Mouse (Mus musculus) gastrocnemius, postnatal 36 days (tissue): ENCODE results near the gene Cd300lg. TPM values are rescaled to one million over a fixed set of nuclear protein-coding genes. Genes with fewer than 3 reads are reported as not detected.

ENCODE experiments used
- DNase-seq, 2 experiments: peaks; one replicate each; pipeline ENCODE4 v3.0.0; 2022
- intact Hi-C: fragments of 180-260 bp; cut with DNase I; formaldehyde crosslinking; loops from one replicate; pipeline ENCODE4 v1.15.1; 2025
- long read RNA-seq, 2 experiments: library from polyadenylated mRNA; stranded (forward); transcript quantifications; one replicate each; pipeline ENCODE4 v2.0.0; 2021
- total RNA-seq, 2 experiments: library from RNA; stranded (reverse); gene quantifications; 2 replicates each; pipeline ENCODE4 v1.2.3; 2021

Gene Cd300lg
- total RNA-seq = 10 to 100 TPM; 17.6 to 18.2 TPM
- long read RNA-seq, experiment 1, partial matches to known transcripts = 6 of 10 reads
- long read RNA-seq, experiment 1, other reads (novel, unspliced or antisense) = 0 of 10 reads
- long read RNA-seq, experiment 2, partial matches to known transcripts = 1 of 8 reads
- long read RNA-seq, experiment 2, other reads (novel, unspliced or antisense) = 2 of 8 reads

GRCm38 (mm10) chr11:102041350-102041949 lies at the start of gene Cd300lg:
Gene Cd300lg (plus strand): TSS chr11:102041509.
- intact Hi-C loops = no loop called here
- DNase-seq = no peak

- no peak for DNase-seq
- intact Hi-C loops = loop anchor here (5.0 kb wide), 1 partner anchor 145 kb away; no protein-coding TSS in a partner anchor
Measured at GRCm38 (mm10) chr11:101991813-101992212, 49.5 kb upstream of the Cd300lg start.

- DNase-seq = no peak
- intact Hi-C loops = loop anchor here (5.0 kb wide), 1 partner anchor 145 kb away; no protein-coding TSS in a partner anchor
Measured at GRCm38 (mm10) chr11:101992411-101992810, 48.9 kb upstream of the Cd300lg start.

- intact Hi-C loops = loop anchor here (5.0 kb wide), 1 partner anchor 143 kb away; no protein-coding TSS in a partner anchor
- DNase-seq = no peak
Measured at GRCm38 (mm10) chr11:101994100-101994499, 47.2 kb upstream of the Cd300lg start.

GRCm38 (mm10) chr11:101995938-101996337 lies 45.4 kb upstream of the Cd300lg start:
- DNase-seq = no peak
- intact Hi-C loops = no loop called here

- DNase-seq = no peak
- intact Hi-C loops = no loop called here
Measured at GRCm38 (mm10) chr11:101998258-101998657, 43.1 kb upstream of the Cd300lg start.

GRCm38 (mm10) chr11:101999466-101999865 lies 41.8 kb upstream of the Cd300lg start:
- intact Hi-C loops = no loop called here
- DNase-seq = no peak

- DNase-seq = no peak
- intact Hi-C loops = no loop called here
Measured at GRCm38 (mm10) chr11:102004251-102004650, 37.1 kb upstream of the Cd300lg start.

- intact Hi-C loops = no loop called here
- no peak for DNase-seq
Measured at GRCm38 (mm10) chr11:102006271-102006670, 35.0 kb upstream of the Cd300lg start.

- intact Hi-C loops = no loop called here
- no peak for DNase-seq
Measured at GRCm38 (mm10) chr11:102006688-102007087, 34.6 kb upstream of the Cd300lg start.

- intact Hi-C loops = no loop called here
- DNase-seq = no peak
Measured at GRCm38 (mm10) chr11:102008372-102008771, 32.9 kb upstream of the Cd300lg start.

GRCm38 (mm10) chr11:102008954-102009637 lies 32.2 kb upstream of the Cd300lg start:
- intact Hi-C loops = no loop called here
- no peak for DNase-seq

GRCm38 (mm10) chr11:102010140-102010539 lies 31.2 kb upstream of the Cd300lg start:
- DNase-seq = no peak
- intact Hi-C loops = no loop called here

- DNase-seq = no peak
- intact Hi-C loops = no loop called here
Measured at GRCm38 (mm10) chr11:102011510-102011909, 29.8 kb upstream of the Cd300lg start.

GRCm38 (mm10) chr11:102013201-102013600 lies 28.1 kb upstream of the Cd300lg start:
- intact Hi-C loops = no loop called here
- no peak for DNase-seq

- intact Hi-C loops = no loop called here
Measured at GRCm38 (mm10) chr11:102015472-102015871, 25.8 kb upstream of the Cd300lg start.

GRCm38 (mm10) chr11:102016136-102016535 lies 25.2 kb upstream of the Cd300lg start:
- DNase-seq = no peak
- intact Hi-C loops = no loop called here

More at GRCm38 (mm10) chr11:102015472-102015871, 25.8 kb upstream of the Cd300lg start:
- DNase-seq = no peak

- DNase-seq = no peak
- intact Hi-C loops = no loop called here
Measured at GRCm38 (mm10) chr11:102019736-102020135, 21.6 kb upstream of the Cd300lg start.

GRCm38 (mm10) chr11:102021196-102021595 lies 20.1 kb upstream of the Cd300lg start:
- no peak for DNase-seq

GRCm38 (mm10) chr11:102023406-102023805 lies 17.9 kb upstream of the Cd300lg start:
- intact Hi-C loops = no loop called here
- no peak for DNase-seq

More at GRCm38 (mm10) chr11:102021196-102021595, 20.1 kb upstream of the Cd300lg start:
- intact Hi-C loops = no loop called here

GRCm38 (mm10) chr11:102024084-102024758 lies 17.1 kb upstream of the Cd300lg start:
- peak in 1 of 2 experiments; percentile 57 for DNase-seq
- intact Hi-C loops = no loop called here
